Mouse (Mus musculus): ENCODE measurements at regions not wholly inside any gene's neighbourhood (a gene's known extent, or its start where the extent isn't known, plus 50 kb on each side); places are given as distances from the start of the nearest gene placed in this dataset.

GRCm38 (mm10) chr8:49312816-49313215 is 469.1 kb upstream of the Tenm3 start:
- no peaks in the 10 kb centered on the region for H3K9me3 ChIP-seq (replicated peaks)
- ATAC-seq (ENCODE audit: low FRiP score), result no peak
- H3K27me3 ChIP-seq (replicated peaks), result no peaks in the 10 kb centered on the region
- H3K9ac ChIP-seq (replicated peaks), result no peak overlapping the region
- no peak overlapping the region for H3K4me2 ChIP-seq
- no peak overlapping the region for H3K4me3 ChIP-seq (replicated peaks)
- 51% methylated on average over 5 of the region's 5 CpGs for WGBS
- H3K36me3 ChIP-seq, result no peaks in the 10 kb centered on the region
- no peaks in the 10 kb centered on the region for H3K4me1 ChIP-seq
- no peak overlapping the region for H3K27ac ChIP-seq (replicated peaks)

GRCm38 (mm10) chr8:49282401-49282800 is 438.6 kb upstream of the Tenm3 start:
- Histone ChIP-seq H3K4me1 (no peaks in the 10 kb centered on the region), H3K36me3 (no peaks in the 10 kb centered on the region), H3K4me3 (replicated peaks) (no peak overlapping the region), H3K9ac (replicated peaks) (no peak overlapping the region), H3K27ac (replicated peaks) (no peak overlapping the region), H3K9me3 (replicated peaks) (no peaks in the 10 kb centered on the region), H3K4me2 (no peak overlapping the region), H3K27me3 (replicated peaks) (no peaks in the 10 kb centered on the region)
- 31% methylated on average over 4 of the region's 4 CpGs for WGBS
- no peak for ATAC-seq (ENCODE audit: low FRiP score)

GRCm38 (mm10) chr8:49281254-49281653 is 437.5 kb upstream of the Tenm3 start:
- Histone ChIP-seq H3K36me3 (no peaks in the 10 kb centered on the region), H3K4me1 (no peaks in the 10 kb centered on the region), H3K4me2 (no peak overlapping the region), H3K9me3 (replicated peaks) (no peaks in the 10 kb centered on the region), H3K9ac (replicated peaks) (no peak overlapping the region), H3K4me3 (replicated peaks) (no peak overlapping the region), H3K27me3 (replicated peaks) (no peaks in the 10 kb centered on the region), H3K27ac (replicated peaks) (no peak overlapping the region)
- no peak for ATAC-seq (ENCODE audit: low FRiP score)
- 43% methylated on average over 5 of the region's 5 CpGs for WGBS

- no peaks in the 10 kb centered on the region for H3K36me3 ChIP-seq
- no peaks in the 10 kb centered on the region for H3K27me3 ChIP-seq (replicated peaks)
- H3K27ac ChIP-seq (replicated peaks), result no peak overlapping the region
- no peaks in the 10 kb centered on the region for H3K9me3 ChIP-seq (replicated peaks)
- 44% methylated on average over 4 of the region's 4 CpGs for WGBS
- H3K4me2 ChIP-seq, result no peak overlapping the region
- H3K4me1 ChIP-seq, result peaks cover 3% of the 10 kb centered on the region; the same call in 1 of the 2 replicates
- H3K4me3 ChIP-seq (replicated peaks), result no peak overlapping the region
- ATAC-seq (ENCODE audit: low FRiP score), result peak; percentile 65
- no peak overlapping the region for H3K9ac ChIP-seq (replicated peaks)
Measured at GRCm38 (mm10) chr8:49274031-49274430, 430.3 kb upstream of the Tenm3 start.

- Histone ChIP-seq H3K4me1 (peaks cover 3% of the 10 kb centered on the region; the same call in 1 of the 2 replicates), H3K9me3 (replicated peaks) (no peaks in the 10 kb centered on the region), H3K27me3 (replicated peaks) (no peaks in the 10 kb centered on the region), H3K4me3 (replicated peaks) (no peak overlapping the region), H3K27ac (replicated peaks) (no peak overlapping the region), H3K4me2 (no peak overlapping the region), H3K36me3 (no peaks in the 10 kb centered on the region), H3K9ac (replicated peaks) (no peak overlapping the region)
- 97% methylated on average over 1 of the region's 1 CpGs for WGBS
- no peak for ATAC-seq (ENCODE audit: low FRiP score)
Measured at GRCm38 (mm10) chr8:49273109-49273508, 429.4 kb upstream of the Tenm3 start.

- Histone ChIP-seq H3K36me3 (no peaks in the 10 kb centered on the region), H3K4me2 (no peak overlapping the region), H3K4me1 (peaks cover 19% of the 10 kb centered on the region), H3K27ac (replicated peaks) (no peak overlapping the region), H3K4me3 (replicated peaks) (no peak overlapping the region), H3K9me3 (replicated peaks) (no peaks in the 10 kb centered on the region), H3K9ac (replicated peaks) (no peak overlapping the region), H3K27me3 (replicated peaks) (no peaks in the 10 kb centered on the region)
- 37% methylated on average over 6 of the region's 6 CpGs for WGBS
- ATAC-seq (ENCODE audit: low FRiP score), result no peak
Measured at GRCm38 (mm10) chr8:49263416-49263815, 419.7 kb upstream of the Tenm3 start.

- H3K36me3 ChIP-seq, result no peaks in the 10 kb centered on the region
- no peaks in the 10 kb centered on the region for H3K27me3 ChIP-seq (replicated peaks)
- no peak for ATAC-seq (ENCODE audit: low FRiP score)
- 27% methylated on average over 3 of the region's 3 CpGs for WGBS
- H3K27ac ChIP-seq (replicated peaks), result no peak overlapping the region
- peaks cover 19% of the 10 kb centered on the region for H3K4me1 ChIP-seq
- no peak overlapping the region for H3K4me2 ChIP-seq
- H3K4me3 ChIP-seq (replicated peaks), result no peak overlapping the region
- no peaks in the 10 kb centered on the region for H3K9me3 ChIP-seq (replicated peaks)
- H3K9ac ChIP-seq (replicated peaks), result no peak overlapping the region
Measured at GRCm38 (mm10) chr8:49262797-49263196, 419.0 kb upstream of the Tenm3 start.

GRCm38 (mm10) chr8:49255954-49256353 is 412.2 kb upstream of the Tenm3 start:
- Histone ChIP-seq H3K9ac (replicated peaks) (no peak overlapping the region), H3K36me3 (no peaks in the 10 kb centered on the region), H3K27me3 (replicated peaks) (no peaks in the 10 kb centered on the region), H3K4me3 (replicated peaks) (no peak overlapping the region), H3K9me3 (replicated peaks) (no peaks in the 10 kb centered on the region), H3K4me2 (no peak overlapping the region), H3K27ac (replicated peaks) (no peak overlapping the region), H3K4me1 (peaks cover 2% of the 10 kb centered on the region; the same call in 1 of the 2 replicates)
- 78% methylated on average over 2 of the region's 2 CpGs for WGBS
- ATAC-seq (ENCODE audit: low FRiP score), result no peak

- Histone ChIP-seq H3K9me3 (replicated peaks) (no peaks in the 10 kb centered on the region), H3K9ac (replicated peaks) (no peak overlapping the region), H3K27ac (replicated peaks) (no peak overlapping the region), H3K4me2 (no peak overlapping the region), H3K4me1 (no peaks in the 10 kb centered on the region), H3K36me3 (no peaks in the 10 kb centered on the region), H3K27me3 (replicated peaks) (no peaks in the 10 kb centered on the region), H3K4me3 (replicated peaks) (no peak overlapping the region)
- WGBS, result 46% methylated on average over 3 of the region's 3 CpGs
- ATAC-seq (ENCODE audit: low FRiP score), result no peak
Measured at GRCm38 (mm10) chr8:49254311-49254828, 410.6 kb upstream of the Tenm3 start.

GRCm38 (mm10) chr8:49243002-49243401 is 399.3 kb upstream of the Tenm3 start:
- no peaks in the 10 kb centered on the region for H3K27me3 ChIP-seq (replicated peaks)
- no peak overlapping the region for H3K27ac ChIP-seq (replicated peaks)
- H3K9me3 ChIP-seq (replicated peaks), result no peaks in the 10 kb centered on the region
- no peak for ATAC-seq (ENCODE audit: low FRiP score)
- 26% methylated on average over 5 of the region's 5 CpGs for WGBS
- H3K4me1 ChIP-seq, result no peaks in the 10 kb centered on the region
- no peak overlapping the region for H3K4me2 ChIP-seq
- no peaks in the 10 kb centered on the region for H3K36me3 ChIP-seq
- no peak overlapping the region for H3K4me3 ChIP-seq (replicated peaks)
- no peak overlapping the region for H3K9ac ChIP-seq (replicated peaks)

GRCm38 (mm10) chr8:49236822-49237071 is 393.0 kb upstream of the Tenm3 start:
- no peak overlapping the region for H3K4me2 ChIP-seq
- ATAC-seq (ENCODE audit: low FRiP score), result no peak
- no peaks in the 10 kb centered on the region for H3K4me1 ChIP-seq
- H3K27me3 ChIP-seq (replicated peaks), result no peaks in the 10 kb centered on the region
- 30% methylated on average over 4 of the region's 4 CpGs for WGBS
- H3K36me3 ChIP-seq, result no peaks in the 10 kb centered on the region
- H3K27ac ChIP-seq (replicated peaks), result no peak overlapping the region
- H3K4me3 ChIP-seq (replicated peaks), result no peak overlapping the region
- no peaks in the 10 kb centered on the region for H3K9me3 ChIP-seq (replicated peaks)
- H3K9ac ChIP-seq (replicated peaks), result no peak overlapping the region

- no peak overlapping the region for H3K27ac ChIP-seq (replicated peaks)
- ATAC-seq (ENCODE audit: low FRiP score), result peak; percentile 47; the same call in 1 of the 2 replicates
Measured at GRCm38 (mm10) chr8:49236021-49236821, 392.5 kb upstream of the Tenm3 start.

More at GRCm38 (mm10) chr8:49236021-49236821, 392.5 kb upstream of the Tenm3 start:
- Histone ChIP-seq H3K9ac (replicated peaks) (no peak overlapping the region), H3K4me1 (no peaks in the 10 kb centered on the region), H3K4me2 (no peak overlapping the region), H3K36me3 (no peaks in the 10 kb centered on the region), H3K4me3 (replicated peaks) (no peak overlapping the region), H3K27me3 (replicated peaks) (no peaks in the 10 kb centered on the region), H3K9me3 (replicated peaks) (no peaks in the 10 kb centered on the region)
- WGBS, result 37% methylated on average over 7 of the region's 7 CpGs

Data from neural tube, embryonic 15.5 days (tissue).